Mouse (Mus musculus): Measurements from ENCODE around the gene Mast4.
"Not testable (repeated sequence)": the region's sequence is repeated elsewhere in the genome, so short reads cannot be mapped to it uniquely, and the experiment has no call there.

Mast4 gene

GRCm38 (mm10) chr13:103334392-103334686 is at the start of gene Mast4:
Gene Mast4, minus strand, starts transcription at chr13:103334497.
- in situ Hi-C loops (cut with MboI, MseI): no loop called here

DNA sequence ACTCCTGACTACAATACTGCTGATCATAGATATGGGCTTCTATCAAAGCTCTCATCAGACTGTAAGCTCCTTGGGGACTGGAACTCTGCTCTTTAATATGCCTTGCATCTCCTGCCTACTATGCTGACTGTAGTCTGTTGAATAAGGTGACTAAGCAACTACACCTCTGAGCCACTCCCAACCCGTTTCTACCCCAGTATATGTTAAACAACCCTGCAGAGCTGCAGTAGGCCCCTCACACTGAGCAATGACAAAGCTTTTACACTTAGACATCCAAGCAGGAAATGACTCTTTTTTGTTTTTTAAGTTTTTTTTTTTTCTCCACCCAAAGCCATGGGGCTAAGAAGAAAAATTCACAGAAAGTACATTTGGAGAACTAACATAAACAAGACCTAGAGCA is 40.2 kb upstream of the Mast4 start:
- in situ Hi-C loops (cut with MboI, MseI): no loop called here

GRCm38 (mm10) chr13:103369194-103369593 is 34.9 kb upstream of the Mast4 start:
- in situ Hi-C loops (cut with MboI, MseI): no loop called here

GRCm38 (mm10) chr13:103363181-103363580 is 28.9 kb upstream of the Mast4 start:
- in situ Hi-C loops (cut with MboI, MseI): no loop called here

DNA sequence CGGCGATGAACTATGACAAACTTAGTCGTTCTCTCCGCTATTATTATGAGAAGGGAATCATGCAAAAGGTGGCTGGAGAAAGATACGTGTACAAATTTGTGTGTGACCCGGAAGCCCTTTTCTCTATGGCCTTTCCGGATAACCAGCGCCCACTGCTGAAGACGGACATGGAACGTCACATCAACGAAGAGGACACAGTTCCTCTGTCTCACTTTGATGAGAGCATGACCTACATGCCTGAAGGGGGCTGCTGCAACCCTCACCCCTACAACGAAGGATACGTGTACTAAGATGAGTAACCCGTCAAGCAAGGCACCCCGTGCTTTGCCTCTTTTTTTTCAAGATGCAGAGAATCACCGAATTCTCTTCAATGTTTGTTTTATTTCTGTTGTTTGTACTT is 23.1 kb upstream of the Mast4 start:
- in situ Hi-C loops (cut with MboI, MseI): not testable (repeated sequence)

GRCm38 (mm10) chr13:103356909-103357308 is 22.6 kb upstream of the Mast4 start:
- in situ Hi-C loops (cut with MboI, MseI): not testable (repeated sequence)

- in situ Hi-C loops (cut with MboI, MseI): no loop called here
These were observed 20.4 kb upstream of the Mast4 start for GRCm38 (mm10) chr13:103354737-103355136.

- in situ Hi-C loops (cut with MboI, MseI): no loop called here
These were observed 10.5 kb upstream of the Mast4 start for GRCm38 (mm10) chr13:103344749-103345148.

DNA sequence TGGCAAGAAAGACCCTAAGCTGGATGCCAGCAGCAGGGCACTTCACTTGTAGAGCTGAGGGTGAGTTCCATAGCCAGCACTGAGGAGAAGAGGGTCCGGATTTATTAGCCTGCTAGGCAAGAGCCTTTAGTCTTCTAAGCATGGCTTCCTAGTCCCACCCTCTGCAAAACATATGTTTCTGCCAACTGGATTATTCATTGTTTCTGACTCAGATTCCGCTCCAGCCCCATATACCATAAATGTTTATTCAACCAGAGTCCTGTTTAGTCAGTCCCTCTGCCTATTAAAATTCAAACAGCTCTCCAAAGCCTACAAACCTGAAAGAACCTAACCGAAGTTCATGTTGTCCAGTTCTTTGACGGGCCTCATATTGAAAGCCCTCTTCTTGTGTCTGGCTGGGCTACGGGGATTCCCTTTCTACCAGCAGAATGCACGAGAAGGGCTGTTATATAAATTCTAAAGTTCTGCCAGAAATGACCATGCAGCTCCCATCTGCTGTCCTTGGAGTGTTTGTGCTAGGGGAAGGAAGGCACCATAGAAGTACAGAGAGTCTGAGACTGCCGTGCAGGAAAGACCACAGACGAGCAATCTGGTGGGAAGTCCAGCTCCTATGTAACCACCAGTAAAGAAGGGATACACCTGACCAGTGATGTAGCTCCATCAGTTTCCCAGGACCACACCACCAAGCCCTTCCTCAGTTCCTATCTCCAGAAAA is 9.9 kb upstream of the Mast4 start:
- in situ Hi-C loops (cut with MboI, MseI): no loop called here

DNA sequence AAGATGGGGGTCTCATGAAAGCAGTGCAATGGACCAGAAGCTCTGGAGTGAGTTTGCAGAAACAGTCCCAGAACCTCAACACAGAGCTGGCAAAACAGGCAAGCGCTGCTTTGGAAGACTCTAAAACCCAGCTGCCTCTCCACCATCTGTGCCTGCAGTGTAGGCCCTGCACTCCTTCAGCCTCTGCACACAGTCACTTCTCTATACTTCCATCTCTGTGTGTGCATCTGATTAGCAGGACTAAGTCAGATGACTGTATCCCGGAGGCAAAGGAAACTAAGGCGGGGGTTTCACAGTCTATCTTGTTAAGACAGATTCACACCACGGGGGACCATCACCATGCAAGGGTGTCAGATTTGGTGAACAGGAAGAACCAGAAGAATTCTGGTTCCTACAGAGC is 6.7 kb upstream of the Mast4 start:
- in situ Hi-C loops (cut with MboI, MseI): no loop called here

- in situ Hi-C loops (cut with MboI, MseI): no loop called here
These were observed 4.3 kb upstream of the Mast4 start for GRCm38 (mm10) chr13:103338616-103339015.

GRCm38 (mm10) chr13:103336237-103336636 is 1.9 kb upstream of the Mast4 start:
- in situ Hi-C loops (cut with MboI, MseI): no loop called here

DNA sequence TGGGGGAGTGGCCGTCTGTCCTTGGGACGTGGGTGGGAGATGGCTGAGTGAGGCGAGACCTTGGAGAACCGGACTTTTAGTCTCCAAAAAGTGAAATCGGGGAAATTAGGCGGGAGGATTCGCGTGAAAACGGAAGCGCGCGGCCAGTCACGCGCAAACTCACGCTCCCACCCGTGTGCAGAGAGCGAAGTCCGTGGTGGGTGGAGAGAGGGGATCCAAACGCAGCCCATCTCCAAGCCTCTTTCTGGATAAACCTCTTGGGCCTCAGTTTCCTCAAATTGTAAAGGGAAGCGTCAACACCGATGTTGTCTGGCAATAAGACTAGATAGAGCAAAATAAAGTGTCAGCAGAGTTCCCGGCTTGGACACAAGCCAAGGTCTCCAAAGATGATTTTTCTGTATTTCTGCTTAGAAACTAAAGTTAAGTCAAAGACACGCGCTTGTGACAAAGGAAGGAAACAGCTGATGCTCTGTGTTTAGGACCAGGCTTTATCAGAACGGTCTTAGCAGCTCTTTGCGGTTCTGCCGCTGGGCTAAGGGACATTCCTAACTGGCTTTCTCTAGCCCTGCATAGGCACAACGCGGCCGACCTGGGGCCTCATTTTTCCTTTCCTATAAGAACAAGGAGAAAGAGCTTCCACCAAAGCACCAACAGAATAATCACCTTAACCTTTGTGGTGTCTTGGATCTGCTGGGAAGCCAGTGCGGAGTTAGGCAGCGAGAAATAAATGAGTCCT is 594 bp upstream of the Mast4 start:
- in situ Hi-C loops (cut with MboI, MseI): no loop called here

DNA sequence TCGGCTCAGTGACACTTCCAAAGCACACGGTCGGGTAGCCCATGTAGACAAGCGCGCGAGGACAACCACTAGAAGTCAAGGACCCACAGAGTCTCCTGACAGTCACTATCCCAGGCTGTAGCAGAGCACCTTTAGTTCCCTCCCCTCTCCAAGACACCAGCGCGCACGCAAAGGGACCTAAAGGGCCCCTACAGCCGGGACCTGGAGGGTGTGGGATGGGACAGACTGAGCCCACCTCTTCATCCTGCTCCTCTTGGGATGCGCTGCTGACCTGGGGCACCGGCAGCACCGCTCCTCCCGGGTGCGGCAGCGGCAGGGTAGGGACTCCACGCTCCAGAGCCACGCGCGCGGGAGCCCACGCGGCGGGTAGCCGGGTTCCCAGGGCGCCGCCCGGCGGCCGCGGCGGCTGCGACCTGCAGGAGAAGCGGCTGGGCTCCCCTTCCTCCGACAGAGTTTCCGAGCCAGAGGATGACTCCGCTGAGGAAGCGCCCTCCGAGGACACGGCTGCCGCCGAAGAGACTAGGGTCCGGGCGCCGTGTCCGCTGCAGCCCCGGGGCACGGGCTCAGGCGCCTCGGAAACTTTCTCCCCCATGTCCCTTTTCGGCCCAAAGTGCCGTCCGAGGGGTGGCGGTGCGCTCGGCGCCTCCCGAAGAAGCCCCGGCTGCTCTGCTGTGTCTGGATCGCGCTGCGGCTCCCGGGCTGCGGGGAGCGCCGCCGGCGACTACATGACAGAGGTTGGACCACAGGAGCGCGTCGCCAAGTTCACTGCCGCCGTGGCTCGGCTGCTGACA is 501 bp downstream of the Mast4 start:
- in situ Hi-C loops (cut with MboI, MseI): no loop called here

- in situ Hi-C loops (cut with MboI, MseI): no loop called here
These were observed 1.1 kb downstream of the Mast4 start for GRCm38 (mm10) chr13:103333153-103333552.

DNA sequence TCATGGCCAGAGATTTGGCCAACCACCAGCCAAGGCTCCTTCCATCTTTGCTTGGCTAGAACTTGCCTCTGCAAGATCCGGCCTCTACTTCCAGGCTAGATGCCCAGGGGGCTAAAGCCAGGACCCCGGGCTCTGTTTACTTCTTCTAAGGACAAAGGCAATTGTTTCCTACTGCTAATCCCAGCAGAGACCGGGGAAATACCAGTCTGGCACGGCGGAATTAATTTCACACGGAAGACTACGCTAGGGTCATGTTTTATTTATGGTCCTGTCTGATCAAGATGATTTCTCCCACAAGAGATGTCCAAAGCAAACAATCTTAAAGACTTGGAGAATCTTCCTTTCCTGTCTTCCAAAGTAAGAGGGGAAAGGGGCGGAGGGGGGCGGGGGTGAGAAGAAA is 1.6 kb downstream of the Mast4 start:
- in situ Hi-C loops (cut with MboI, MseI): no loop called here

DNA sequence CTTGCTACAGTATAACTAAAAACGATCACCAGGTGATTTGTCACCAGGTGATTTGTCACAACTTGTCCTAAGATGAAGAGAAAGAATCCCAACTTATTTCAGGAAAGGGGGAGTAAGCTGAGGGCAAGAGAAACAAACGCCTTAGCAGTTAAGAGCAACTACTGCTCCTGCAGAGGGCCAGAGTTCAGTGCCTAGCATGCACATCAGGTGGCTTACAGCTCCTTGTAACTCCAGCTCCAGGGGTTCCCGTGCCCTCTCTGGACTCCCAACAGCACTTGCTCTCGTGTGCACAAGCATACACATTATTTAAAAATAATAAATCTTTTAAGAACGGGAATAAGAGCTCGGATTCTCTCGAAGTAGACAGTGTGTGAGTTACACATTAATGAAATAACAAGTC is 3.2 kb downstream of the Mast4 start:
- in situ Hi-C loops (cut with MboI, MseI): no loop called here

- in situ Hi-C loops (cut with MboI, MseI): no loop called here
These were observed 6.0 kb downstream of the Mast4 start for GRCm38 (mm10) chr13:103328299-103328698.

- in situ Hi-C loops (cut with MboI, MseI): no loop called here
These were observed 6.5 kb downstream of the Mast4 start for GRCm38 (mm10) chr13:103327843-103328242.

DNA sequence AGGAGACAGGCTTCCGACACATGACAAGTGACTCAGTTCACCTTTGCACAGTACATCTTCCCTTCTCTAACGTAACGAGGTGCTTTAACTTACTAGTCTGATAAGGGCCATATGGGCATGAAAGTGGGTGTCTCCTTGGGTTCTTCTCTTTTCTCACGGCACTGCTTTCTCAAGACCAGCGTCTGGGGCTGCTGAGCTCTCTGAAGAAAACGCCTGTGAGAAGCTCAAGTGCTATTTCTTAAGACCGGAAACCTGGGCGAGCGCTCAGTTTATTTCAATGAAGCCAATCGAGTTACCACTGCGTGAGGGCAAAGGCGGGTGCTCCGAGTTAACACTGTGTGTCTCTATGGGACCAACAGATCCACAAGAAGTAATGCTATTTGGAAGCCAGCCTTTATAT is 8.1 kb downstream of the Mast4 start:
- in situ Hi-C loops (cut with MboI, MseI): no loop called here

GRCm38 (mm10) chr13:103319881-103320280 is 14.4 kb downstream of the Mast4 start:
- in situ Hi-C loops (cut with MboI, MseI): no loop called here

DNA sequence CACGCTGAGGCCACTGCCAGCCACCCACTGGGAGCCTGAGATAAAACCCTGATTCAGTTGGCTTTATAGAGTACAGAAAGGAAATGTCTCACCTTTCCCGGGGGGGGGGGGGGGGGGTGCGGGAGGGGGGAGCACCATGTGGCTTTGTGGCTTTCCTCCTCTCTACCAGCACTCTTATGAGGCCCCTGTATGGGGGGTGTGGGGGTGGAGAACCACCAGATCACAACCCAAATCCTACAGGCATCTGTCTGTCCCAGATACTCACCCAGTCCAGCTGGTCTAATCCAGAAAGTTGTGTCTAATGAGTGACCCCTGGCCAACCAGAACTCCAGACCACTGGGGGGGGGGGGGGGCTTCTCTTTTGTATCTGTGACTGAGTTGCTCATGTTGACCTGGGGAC is 15.0 kb downstream of the Mast4 start:
- in situ Hi-C loops (cut with MboI, MseI): no loop called here

Data from T-helper 1 cell (primary cell).